1 mouse cellular context compared by ENCODE assay signal in genomic region chr7:19693421-19693820, GRCm38 (mm10).
TF ChIP-seq lines count a peak whose summit lies in the region.

No protein-coding gene starts in this region.

TF ChIP-seq in MEL, 35 proteins besides CTCF, POLR2A, EP300 and RAD21:
- TF ChIP-seq MAZ (IDR thresholded peaks at IDR 0.05; ENCODE audit: low read depth, low read length) = no peak
- TF ChIP-seq JUND (IDR thresholded peaks at IDR 0.05; ENCODE audit: low read depth, low read length) = no peak
